Mouse (Mus musculus): ENCODE results near the gene Phf2.
"Not testable (repeated sequence)": the region's sequence is repeated elsewhere in the genome, so short reads cannot be mapped to it uniquely, and the experiment has no call there.

Gene Phf2

DNA sequence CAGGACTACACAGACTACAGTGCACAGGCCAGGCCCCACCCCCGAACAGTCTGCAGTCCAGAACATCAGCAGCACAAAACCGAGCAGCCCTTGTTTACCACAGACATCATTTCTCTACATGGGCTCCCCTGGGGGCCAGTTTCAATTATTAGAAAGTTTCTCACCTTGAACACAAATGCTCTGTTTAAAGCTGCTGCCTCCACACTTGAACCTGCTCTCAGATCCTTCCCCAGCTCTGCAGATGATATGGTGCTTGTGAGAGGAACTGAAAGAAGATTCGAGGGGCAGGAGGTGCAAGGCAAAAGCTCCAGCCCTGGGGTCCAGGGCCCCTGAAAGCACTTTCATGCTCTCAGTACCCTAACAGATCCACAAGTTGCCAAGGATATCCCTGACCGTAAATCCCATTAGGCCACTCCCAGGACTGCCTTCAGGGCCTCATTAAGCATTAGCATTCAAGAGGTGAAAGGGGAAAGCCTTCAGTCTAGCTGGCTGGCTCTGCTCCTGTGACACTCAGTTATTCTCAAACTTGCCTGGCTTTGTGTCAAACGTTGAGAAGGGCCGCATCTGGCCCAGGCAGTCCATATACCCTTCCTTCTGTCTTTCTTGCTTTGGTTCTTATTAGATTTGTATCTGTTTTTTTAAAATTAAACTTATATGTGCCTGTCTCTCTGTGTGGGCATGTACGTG, 13.5 kb downstream of the Phf2 start:
- peak; percentile 35 to 40 for DNase-seq

- DNase-seq = no peak
These were observed 17.0 kb downstream of the Phf2 start for GRCm38 (mm10) chr13:48853947-48854346.

DNA sequence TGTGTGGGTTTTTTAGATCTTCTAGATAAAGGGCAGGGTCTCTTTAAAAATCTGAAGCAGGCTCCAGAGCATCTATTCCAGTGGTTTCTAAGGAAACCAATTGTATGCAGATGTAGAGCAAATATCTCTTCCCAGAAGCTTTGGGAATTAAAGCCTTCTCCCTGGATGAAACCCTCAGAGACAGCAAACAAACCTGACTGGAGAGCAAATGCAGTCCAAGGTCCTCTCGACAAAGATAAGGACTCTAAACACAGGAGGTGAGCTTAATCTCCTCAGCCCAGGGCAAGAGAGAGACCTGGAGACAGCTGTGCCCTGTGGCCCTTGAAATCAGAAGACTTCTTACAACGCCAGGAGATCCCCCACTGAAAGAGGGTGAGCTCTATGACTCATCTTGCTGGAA, 17.4 kb downstream of the Phf2 start:
- no peak for DNase-seq

GRCm38 (mm10) chr13:48852859-48853258, 18.1 kb downstream of the Phf2 start:
- no peak for DNase-seq

GRCm38 (mm10) chr13:48851719-48852118, 19.2 kb downstream of the Phf2 start:
- no peak for DNase-seq

DNA sequence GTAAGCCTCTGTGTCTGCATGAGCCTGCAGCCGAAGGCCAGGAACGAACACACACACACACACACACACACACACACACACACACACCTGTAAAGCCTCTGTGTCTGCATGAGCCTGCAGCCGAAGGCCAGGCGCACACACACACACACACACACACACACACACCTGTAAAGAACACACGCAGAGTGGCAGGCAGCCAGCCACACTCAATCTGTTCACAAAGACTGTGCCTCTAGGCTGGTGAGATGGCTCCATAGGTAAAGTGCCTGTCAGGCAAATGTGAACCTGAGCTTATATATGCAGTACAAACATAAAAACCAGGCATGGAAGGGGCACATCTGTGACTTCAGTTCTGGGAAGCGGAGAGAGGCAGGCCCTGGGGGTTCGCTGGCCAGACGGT, 20.1 kb downstream of the Phf2 start:
- DNase-seq = no peak

- no peak for DNase-seq
These were observed 20.6 kb downstream of the Phf2 start for GRCm38 (mm10) chr13:48850326-48850725.

GRCm38 (mm10) chr13:48849155-48849554, 21.8 kb downstream of the Phf2 start:
- peak; percentile 68 to 72 for DNase-seq

DNA sequence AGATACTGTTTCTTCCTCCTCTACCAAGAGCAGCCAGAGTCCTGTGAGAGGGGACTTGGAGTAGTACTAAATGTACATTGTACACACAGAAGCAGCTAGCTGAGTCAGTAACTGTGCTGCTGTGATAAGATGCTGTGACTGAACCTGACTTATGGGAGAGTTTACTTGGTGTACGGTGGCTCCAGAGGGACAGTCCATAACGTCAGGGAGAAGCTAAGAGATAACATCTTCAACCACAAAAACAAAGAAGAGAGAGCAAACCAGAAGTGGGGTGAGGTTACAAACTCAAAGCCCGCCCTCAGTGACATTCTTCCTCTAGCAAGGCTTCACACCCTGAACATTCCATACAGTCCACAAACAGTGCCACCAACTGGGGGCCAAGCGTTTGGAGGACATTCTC, 25.6 kb downstream of the Phf2 start:
- DNase-seq = no peak

GRCm38 (mm10) chr13:48843530-48843929, 27.4 kb downstream of the Phf2 start:
- DNase-seq = no peak

- no peak for DNase-seq
These were observed 28.9 kb downstream of the Phf2 start for GRCm38 (mm10) chr13:48841905-48842592.

DNA sequence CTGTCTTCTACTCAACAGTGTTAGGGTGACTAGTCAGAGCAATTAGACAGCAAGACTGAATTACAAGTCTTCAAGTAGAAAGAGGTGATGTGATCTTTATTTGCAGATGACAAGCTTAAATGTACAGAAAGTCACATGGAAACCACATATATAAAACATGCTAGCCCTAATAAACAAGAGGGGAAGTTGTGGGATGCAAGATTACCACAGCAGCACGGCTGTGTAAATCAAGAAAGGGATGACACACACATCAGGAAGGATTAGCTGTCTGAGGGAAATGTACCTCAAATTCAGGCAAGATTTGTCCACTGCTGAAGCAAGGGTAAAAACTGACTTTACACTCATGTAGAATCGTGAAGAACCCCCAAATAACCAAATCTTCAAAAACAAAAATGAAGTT, 32.6 kb downstream of the Phf2 start:
- DNase-seq = no peak

GRCm38 (mm10) chr13:48837537-48837936, 33.4 kb downstream of the Phf2 start:
- DNase-seq = no peak

DNA sequence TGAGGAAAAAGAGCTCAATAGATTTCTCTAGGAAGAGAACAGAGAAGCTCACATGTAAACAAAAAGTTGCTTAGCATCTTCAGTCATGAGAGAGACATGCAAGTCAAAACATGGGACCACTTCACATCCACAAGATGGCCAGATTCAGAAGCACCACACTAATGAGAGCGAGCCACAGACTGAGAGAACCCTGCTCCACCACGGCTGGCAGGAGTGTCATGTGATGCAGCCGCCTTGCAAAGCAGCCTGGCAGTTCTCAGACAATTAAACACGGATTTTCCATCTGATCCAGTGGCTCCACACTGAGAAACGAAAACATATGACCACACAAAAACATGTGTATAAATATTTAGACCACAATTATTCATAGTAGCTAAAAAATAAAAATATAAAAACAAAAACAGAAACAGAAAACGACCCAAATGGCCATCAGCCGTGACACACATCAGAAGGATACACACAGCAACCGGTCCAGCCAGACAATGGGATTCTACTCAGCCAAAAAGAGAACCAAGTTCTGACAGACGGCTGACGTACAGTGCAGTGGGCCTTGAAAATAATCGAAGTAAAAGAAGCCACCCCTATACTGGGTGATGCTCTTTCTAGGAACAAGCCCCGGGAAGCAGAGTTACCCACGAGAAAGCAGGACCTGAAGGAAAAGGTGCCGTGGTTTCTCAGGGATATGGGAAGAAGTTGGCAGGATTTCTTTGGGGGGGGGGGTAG, 40.2 kb downstream of the Phf2 start:
- DNase-seq = no peak

DNA sequence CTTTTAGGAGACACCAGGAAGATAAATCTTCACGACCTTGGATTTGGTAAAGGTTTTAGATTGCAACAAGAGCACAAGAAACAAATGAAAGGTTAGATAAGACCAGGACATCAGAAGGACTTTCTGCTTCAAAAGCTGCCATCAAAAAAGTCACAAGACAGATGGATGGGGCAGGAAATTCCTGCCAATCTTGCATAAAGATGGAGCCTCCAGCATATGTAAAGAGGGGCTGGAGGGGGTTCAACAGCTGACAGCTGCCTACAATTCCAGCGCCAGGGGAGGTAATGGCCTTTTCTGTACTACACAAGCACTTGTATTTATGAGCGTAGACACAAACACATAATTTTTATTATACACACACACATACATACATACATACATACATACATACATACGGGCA, 41.1 kb downstream of the Phf2 start:
- DNase-seq = no peak

GRCm38 (mm10) chr13:48822871-48823270, 48.0 kb downstream of the Phf2 start:
- DNase-seq = no peak

- DNase-seq = no peak
These were observed 48.6 kb downstream of the Phf2 start for GRCm38 (mm10) chr13:48822288-48822687.

DNA sequence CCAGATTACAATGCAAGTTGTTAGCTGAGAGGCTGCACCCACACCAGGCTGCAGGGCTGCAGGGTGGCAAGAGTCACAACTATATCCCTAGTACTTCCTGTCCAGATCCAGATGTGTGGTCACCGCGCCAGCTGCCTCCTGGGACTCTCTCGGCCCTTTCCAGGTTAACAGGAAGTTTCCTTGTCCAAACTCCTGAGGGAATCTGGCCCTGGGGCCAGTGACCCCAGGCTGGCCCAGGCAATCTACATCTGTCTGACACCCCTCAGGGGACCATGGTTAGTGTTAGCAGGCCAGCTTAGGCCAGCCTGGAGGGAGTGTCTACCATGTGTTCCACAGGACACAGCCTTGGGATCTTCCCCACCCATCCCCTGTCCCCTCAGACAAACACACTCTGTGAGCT, 51.8 kb downstream of the Phf2 start:
- DNase-seq = no peak

- no peak for DNase-seq
These were observed 56.5 kb downstream of the Phf2 start for GRCm38 (mm10) chr13:48814406-48814805.

- no peak for DNase-seq
These were observed 59.9 kb downstream of the Phf2 start for GRCm38 (mm10) chr13:48810991-48811390.

GRCm38 (mm10) chr13:48810274-48810823, 60.6 kb downstream of the Phf2 start:
- no peak for DNase-seq

GRCm38 (mm10) chr13:48809668-48810067, 61.3 kb downstream of the Phf2 start:
- not testable (repeated sequence) for DNase-seq

- DNase-seq = peak; percentile 70 to 74
These were observed 63.4 kb downstream of the Phf2 start for GRCm38 (mm10) chr13:48807481-48808031.
